Mouse (Mus musculus) neural tube, embryonic 14.5 days (tissue): ENCODE measurements around the gene Ttyh3. TPM values are rescaled to one million over a fixed set of nuclear protein-coding genes. Genes with fewer than 3 reads are reported as not detected.

Experiments
- ATAC-seq: fragments of 200-750 bp; cut with Nextera tagmentation; 2 replicates; pipeline ENCODE4 v1.8.0; 2017; ENCODE audit warnings: low read depth, mild to moderate bottlenecking, moderate TSS enrichment, moderate library complexity
- H3K27ac ChIP-seq: fragments of 300-500 bp; sonication (generic); 2 replicates; pipeline ENCODE4 v1.5.1; 2014; ENCODE audit warnings: low read depth, mild to moderate bottlenecking, control low read depth, low read length, moderate library complexity, mixed read lengths
- H3K27me3 ChIP-seq: fragments of 300-500 bp; sonication (generic); 2 replicates; pipeline ENCODE4 v1.6.1; 2014; ENCODE audit warnings: low read length; ENCODE audit not compliant: control insufficient read depth, insufficient read depth
- H3K36me3 ChIP-seq: fragments of 300-500 bp; sonication (generic); 2 replicates; pipeline ENCODE4 v1.6.1; 2014; ENCODE audit warnings: low read length, mixed read lengths; ENCODE audit not compliant: control insufficient read depth, insufficient read depth
- H3K4me1 ChIP-seq: fragments of 300-500 bp; sonication (generic); 2 replicates; pipeline ENCODE4 v1.6.1; 2014; ENCODE audit warnings: low read length; ENCODE audit not compliant: control insufficient read depth, insufficient read depth
- H3K4me2 ChIP-seq: fragments of 300-500 bp; sonication (generic); 2 replicates; pipeline ENCODE4 v1.6.1; 2014; ENCODE audit warnings: mild to moderate bottlenecking, low read depth, low read length, control low read depth
- H3K4me3 ChIP-seq: fragments of 300-500 bp; sonication (generic); 2 replicates; pipeline ENCODE4 v1.5.1; 2014; ENCODE audit warnings: low read depth, low read length, control low read depth, mixed read lengths
- H3K9ac ChIP-seq: fragments of 300-500 bp; sonication (generic); replicated peaks from 2 replicates; pipeline ENCODE4 v1.6.1; 2014; ENCODE audit warnings: low read depth, mild to moderate bottlenecking, control low read depth, low read length, mixed read lengths
- H3K9me3 ChIP-seq: fragments of 300-500 bp; sonication (generic); 2 replicates; pipeline ENCODE4 v1.6.1; 2016; ENCODE audit warnings: low read length; ENCODE audit not compliant: control insufficient read depth
- WGBS: fragments of 180-500 bp; shearing (Covaris S2); extraction: QIAGEN DNeasy Blood & Tissue Kit; methylation state at CpG from one replicate; pipeline ENCODE4 v1.1.7; 2014; 5-methylcytosine and 5-hydroxymethylcytosine counted together
- polyA plus RNA-seq: library from polyadenylated mRNA; unstranded; fragments of >200 nt; fragmentation: Nextera tagmentation; extraction: Ambion mirVana; gene quantifications from 2 replicates; pipeline ENCODE4 v1.2.1, GENCODE M21; 2014

The Ttyh3 gene
- polyA plus RNA-seq, 1 experiment from 2014 or later, result 89.4 TPM

DNA sequence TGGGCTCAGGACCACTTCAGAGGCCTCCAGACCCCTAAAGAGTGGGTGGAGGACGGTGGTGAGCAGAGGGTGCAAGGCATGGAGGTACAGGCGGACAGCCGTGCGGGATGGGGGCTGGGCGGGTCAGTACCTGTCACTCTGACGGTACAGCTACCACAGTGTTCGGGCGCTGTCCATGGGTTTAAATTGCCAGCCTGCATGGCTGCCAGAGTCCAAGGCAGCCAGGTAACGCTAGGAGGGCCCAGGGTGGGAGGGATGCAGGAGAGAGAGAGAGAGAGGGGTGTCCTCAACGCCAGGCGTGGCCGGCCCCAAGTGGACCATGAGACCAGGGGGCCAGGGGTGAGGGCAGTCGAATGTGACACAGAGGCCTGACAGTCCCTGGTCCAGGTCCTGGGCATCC, 23.9 kb downstream of the Ttyh3 start:
- 96% methylated on average over 12 of the region's 13 CpGs for WGBS
- Histone ChIP-seq H3K9ac (no peak overlapping the region), H3K27me3 (no peaks in the 10 kb centered on the region), H3K4me3 (no peak overlapping the region), H3K4me1 (no peaks in the 10 kb centered on the region), H3K9me3 (no peaks in the 10 kb centered on the region), H3K4me2 (no peak overlapping the region), H3K27ac (no peak overlapping the region), H3K36me3 (peaks cover 74% of the 10 kb centered on the region)
- no peak for ATAC-seq

DNA sequence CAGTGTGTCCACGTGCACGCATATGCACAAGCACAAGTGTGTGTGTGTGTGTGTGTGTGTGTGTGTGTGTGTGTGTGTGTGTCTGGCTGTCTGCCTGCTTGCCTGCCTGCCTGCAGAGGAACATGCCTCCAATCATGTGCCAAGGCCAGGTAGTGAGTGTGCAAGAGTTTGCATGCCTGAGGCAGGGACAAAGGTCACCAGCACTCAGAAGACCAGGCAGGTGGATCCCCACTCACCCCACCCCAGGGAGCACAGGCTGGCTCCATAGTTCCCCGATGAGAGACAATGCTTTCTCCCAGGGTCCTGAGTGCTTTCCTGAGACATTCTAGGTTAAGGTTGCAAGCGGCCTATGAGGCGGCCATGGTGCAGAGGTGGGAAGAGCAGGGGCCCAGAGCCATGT, 24.6 kb downstream of the Ttyh3 start:
- Histone ChIP-seq H3K27ac (no peak overlapping the region), H3K9ac (no peak overlapping the region), H3K9me3 (no peaks in the 10 kb centered on the region), H3K27me3 (no peaks in the 10 kb centered on the region), H3K4me2 (no peak overlapping the region), H3K4me3 (no peak overlapping the region), H3K36me3 (peaks cover 68% of the 10 kb centered on the region), H3K4me1 (no peaks in the 10 kb centered on the region)
- 93% methylated on average over 5 of the region's 5 CpGs for WGBS
- no peak for ATAC-seq

GRCm38 (mm10) chr5:140623791-140624190, 25.0 kb downstream of the Ttyh3 start:
- Histone ChIP-seq H3K9ac (no peak overlapping the region), H3K4me1 (no peaks in the 10 kb centered on the region), H3K4me2 (no peak overlapping the region), H3K9me3 (no peaks in the 10 kb centered on the region), H3K4me3 (no peak overlapping the region), H3K27ac (no peak overlapping the region), H3K27me3 (no peaks in the 10 kb centered on the region), H3K36me3 (peaks cover 63% of the 10 kb centered on the region)
- WGBS, result 87% methylated on average over 4 of the region's 4 CpGs
- ATAC-seq, result no peak

DNA sequence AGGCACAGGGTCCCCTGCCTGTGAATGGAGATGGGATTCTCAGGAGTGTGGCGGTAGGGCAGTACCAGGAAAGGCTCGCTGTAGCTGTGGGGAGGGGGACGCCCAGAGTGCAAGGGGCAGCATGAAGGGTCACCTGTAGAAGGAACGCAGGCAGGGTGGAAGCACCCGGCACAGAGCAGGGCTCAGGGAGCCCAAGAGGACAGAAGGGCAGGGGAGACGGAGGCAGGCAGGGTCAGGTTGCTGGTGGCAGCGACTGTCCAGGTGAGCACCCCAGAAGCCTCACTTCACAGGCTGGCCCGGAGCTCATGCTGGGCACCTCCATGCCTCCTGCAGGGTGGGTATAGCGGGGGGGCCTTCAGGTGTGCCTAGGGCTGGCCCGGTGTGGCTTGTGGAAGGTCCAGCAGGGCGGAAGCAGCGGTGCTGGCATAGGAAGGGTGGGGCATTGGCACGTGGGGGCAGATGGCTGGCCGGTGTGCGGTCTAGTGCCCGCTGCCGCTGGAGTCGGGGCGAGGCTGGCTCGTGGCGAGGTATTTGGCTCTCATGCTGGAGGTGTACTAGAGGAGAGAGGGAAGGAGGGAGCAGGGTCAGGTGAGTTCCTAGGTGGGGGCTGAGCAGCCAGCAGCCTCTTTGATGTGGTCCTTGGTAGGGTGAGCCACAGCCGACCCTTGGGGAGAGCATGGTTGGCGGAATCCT, 25.7 kb downstream of the Ttyh3 start:
- H3K4me3 ChIP-seq, result no peak overlapping the region
- ATAC-seq, result no peak
- WGBS, result 94% methylated on average over 22 of the region's 23 CpGs
- H3K9me3 ChIP-seq, result no peaks in the 10 kb centered on the region
- H3K4me2 ChIP-seq, result no peak overlapping the region
- H3K9ac ChIP-seq, result no peak overlapping the region
- H3K36me3 ChIP-seq, result peaks cover 56% of the 10 kb centered on the region
- H3K27me3 ChIP-seq, result no peaks in the 10 kb centered on the region
- no peak overlapping the region for H3K27ac ChIP-seq
- H3K4me1 ChIP-seq, result no peaks in the 10 kb centered on the region

- Histone ChIP-seq H3K4me2 (no peak overlapping the region), H3K4me3 (no peak overlapping the region), H3K27ac (0 out of 2 replicates have a peak overlapping the region, but pooled peaks have one; percentile 4), H3K9ac (no peak overlapping the region), H3K27me3 (no peaks in the 10 kb centered on the region), H3K4me1 (no peaks in the 10 kb centered on the region), H3K9me3 (no peaks in the 10 kb centered on the region), H3K36me3 (peaks cover 40% of the 10 kb centered on the region)
- 69% methylated on average over 10 of the region's 10 CpGs for WGBS
- ATAC-seq, result no peak
Observed at GRCm38 (mm10) chr5:140621517-140621916, 27.3 kb downstream of the Ttyh3 start.

GRCm38 (mm10) chr5:140621092-140621491, 27.7 kb downstream of the Ttyh3 start:
- Histone ChIP-seq H3K27ac (peak overlapping the region; percentile 4; the same call in 1 of the 2 replicates), H3K4me1 (no peaks in the 10 kb centered on the region), H3K9ac (no peak overlapping the region), H3K4me2 (no peak overlapping the region), H3K27me3 (no peaks in the 10 kb centered on the region), H3K4me3 (no peak overlapping the region), H3K9me3 (no peaks in the 10 kb centered on the region), H3K36me3 (peaks cover 38% of the 10 kb centered on the region)
- no peak for ATAC-seq
- whole genome bisulfite sequencing, result 62% methylated on average over 9 of the region's 9 CpGs

- WGBS, result 47% methylated on average over 7 of the region's 7 CpGs
Observed at GRCm38 (mm10) chr5:140619895-140620736, 28.7 kb downstream of the Ttyh3 start.

DNA sequence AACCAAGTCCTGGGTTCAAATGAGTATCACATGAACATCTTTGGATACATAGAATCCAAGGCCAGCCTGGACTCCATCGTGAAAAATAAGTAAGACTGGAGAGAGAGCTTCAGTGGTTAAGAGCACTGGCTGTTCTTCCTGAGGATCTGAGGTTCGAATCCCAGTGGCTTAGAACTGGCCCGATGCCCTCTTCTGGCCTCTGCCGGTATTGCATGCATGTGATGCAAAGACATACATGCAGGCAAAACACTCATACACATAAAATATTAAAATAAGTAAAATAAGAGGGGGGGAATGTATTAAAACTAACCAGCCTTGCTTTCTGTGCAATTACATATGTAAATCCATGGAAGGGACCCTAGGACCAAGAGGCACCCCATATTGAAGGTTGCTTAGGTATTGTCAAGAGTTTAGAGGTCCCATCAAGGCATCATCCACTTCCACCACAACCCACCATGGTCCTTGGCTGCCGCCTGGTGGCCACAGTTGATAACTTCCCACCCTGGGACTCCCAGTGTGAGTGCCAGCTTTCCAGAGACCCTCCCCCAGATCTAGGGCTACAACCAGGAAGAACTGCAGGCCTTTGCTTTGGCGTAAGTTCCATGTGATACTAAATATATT, 29.6 kb downstream of the Ttyh3 start:
- H3K27me3 ChIP-seq, result no peaks in the 10 kb centered on the region
- H3K9ac ChIP-seq, result no peak overlapping the region
- no peak overlapping the region for H3K27ac ChIP-seq
- no peak overlapping the region for H3K4me2 ChIP-seq
- WGBS, result 22% methylated on average over 6 of the region's 6 CpGs
- no peaks in the 10 kb centered on the region for H3K4me1 ChIP-seq
- H3K4me3 ChIP-seq, result no peak overlapping the region
- H3K9me3 ChIP-seq, result no peaks in the 10 kb centered on the region
- H3K36me3 ChIP-seq, result peaks cover 25% of the 10 kb centered on the region
- ATAC-seq, result no peak

More at GRCm38 (mm10) chr5:140619895-140620736, 28.7 kb downstream of the Ttyh3 start:
- peak; percentile 27 for ATAC-seq
- Histone ChIP-seq H3K4me1 (no peaks in the 10 kb centered on the region), H3K36me3 (peaks cover 33% of the 10 kb centered on the region), H3K27ac (peak overlapping the region; percentile 48; the same call in 1 of the 2 replicates), H3K9ac (no peak overlapping the region), H3K27me3 (no peaks in the 10 kb centered on the region), H3K4me2 (no peak overlapping the region), H3K9me3 (no peaks in the 10 kb centered on the region), H3K4me3 (no peak overlapping the region)

- no peak overlapping the region for H3K27ac ChIP-seq
- no peak for ATAC-seq
- 76% methylated on average over 5 of the region's 5 CpGs for WGBS
- no peaks in the 10 kb centered on the region for H3K9me3 ChIP-seq
- no peak overlapping the region for H3K4me3 ChIP-seq
- no peak overlapping the region for H3K9ac ChIP-seq
- H3K4me2 ChIP-seq, result no peak overlapping the region
- H3K27me3 ChIP-seq, result no peaks in the 10 kb centered on the region
- H3K4me1 ChIP-seq, result no peaks in the 10 kb centered on the region
- H3K36me3 ChIP-seq, result peaks cover 18% of the 10 kb centered on the region
Observed at GRCm38 (mm10) chr5:140617714-140618113, 31.1 kb downstream of the Ttyh3 start.
